Mouse (Mus musculus) embryonic stem cell, embryonic (primary cell): ENCODE measurements around the gene Top3b.

ENCODE experiments used
- CTCF ChIA-PET, 4 experiments: fragments of 300-600 bp in 2 of 4; fragments of 350-600 bp in 2 of 4; sonication (Branson Sonifier 250); formaldehyde crosslinking; loops; one replicate each; lab custom pipeline; 2022; ENCODE audit warnings: inconsistent platforms in 2 of 4; lab: Charles Lee
- POLR2A ChIA-PET, 4 experiments: fragments of 300-600 bp in 2 of 4; fragments of 350-600 bp in 2 of 4; sonication (Branson Sonifier 250); formaldehyde crosslinking; loops; one replicate each; lab custom pipeline; 2022; ENCODE audit warnings: antibody characterized with exemption in 4 of 4, inconsistent platforms in 1 of 4; lab: Charles Lee

The Top3b gene

DNA sequence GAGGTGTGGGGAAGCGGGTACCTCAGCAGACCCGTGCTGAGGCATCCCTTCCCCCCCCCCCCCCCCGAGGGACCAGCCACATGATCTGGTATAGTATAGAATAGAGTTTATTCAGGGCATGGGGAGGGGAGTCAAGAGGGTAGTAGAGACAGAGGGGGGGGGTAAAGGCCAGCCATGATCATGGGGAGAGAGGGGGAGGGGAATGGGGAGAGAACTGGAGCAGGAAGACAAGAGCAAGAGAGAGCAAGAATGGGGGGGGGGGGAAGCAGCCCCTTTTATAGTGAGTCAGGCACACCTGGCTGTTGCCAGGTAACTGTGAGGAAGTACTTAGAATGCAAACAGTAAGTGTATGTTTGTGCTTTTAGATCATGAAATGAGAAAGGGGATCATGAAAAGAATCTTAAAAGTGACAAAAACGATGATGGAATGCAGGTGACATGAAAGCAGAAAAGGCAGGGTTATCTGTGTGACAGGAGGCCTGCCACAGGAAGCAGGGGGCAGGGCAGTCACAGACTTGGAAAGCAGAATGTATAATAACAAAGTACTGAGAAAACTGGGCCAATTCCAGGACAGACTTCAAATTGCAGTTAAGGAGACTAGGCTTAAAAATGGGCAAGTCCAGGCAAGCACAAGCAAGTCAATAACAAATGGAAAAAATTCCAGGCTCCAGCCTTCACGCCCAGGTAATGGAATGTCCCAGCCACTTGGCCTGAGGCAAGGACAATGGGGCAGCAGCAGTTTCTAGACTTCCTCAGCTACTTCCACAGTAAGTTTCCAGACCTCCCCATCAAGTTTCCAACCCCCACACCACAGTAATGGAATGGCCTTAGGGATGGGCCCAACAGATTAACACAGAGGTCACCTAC is 4.6 kb upstream of the Top3b start:
- CTCF ChIA-PET, result interaction anchor here in 2 of 4 experiments (0.8 to 1.8 kb wide), 4 partner anchors 11 to 16 kb away, joined by 3 to 10 read pairs (median 6); no protein-coding TSS in a partner anchor
- POLR2A ChIA-PET, result interaction anchor here (0.6 to 3.0 kb wide), 22 partner anchors 9 to 849 kb away, joined by 3 to 46 read pairs (median 4); partner anchors contain the start of genes Ppm1f (in 2 of the 4), Mapk1 (in 1 of the 4) and Sdf2l1 (in 1 of the 4)

- CTCF ChIA-PET, result interaction anchor here in 2 of 4 experiments (0.7 to 1.0 kb wide), 3 partner anchors 11 to 21 kb away, joined by 3 to 4 read pairs (median 3); no protein-coding TSS in a partner anchor
These were observed 307 bp upstream of the Top3b start for GRCm38 (mm10) chr16:16870241-16870616.

DNA sequence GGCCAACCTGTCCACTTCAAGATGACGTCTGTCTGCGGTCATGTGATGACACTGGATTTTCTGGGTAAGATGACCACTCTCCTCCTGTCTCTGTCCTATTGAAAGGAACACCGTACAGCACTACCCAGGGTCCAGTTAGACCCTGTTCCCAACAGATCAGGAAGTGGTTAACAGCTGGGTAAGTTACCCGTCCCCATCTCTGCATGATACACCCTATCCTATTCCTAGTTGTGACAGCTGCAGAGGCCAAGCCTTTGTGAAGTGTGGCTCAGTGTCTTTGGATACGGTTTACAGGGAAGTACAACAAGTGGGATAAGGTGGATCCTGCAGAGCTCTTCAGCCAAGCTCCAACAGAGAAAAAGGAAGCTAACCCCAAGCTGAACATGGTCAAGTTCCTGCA is 8.5 kb downstream of the Top3b start:
- CTCF ChIA-PET, result interaction anchor here in 3 of 4 experiments (1.0 to 1.5 kb wide), 3 partner anchors 17 to 27 kb away, joined by 3 to 5 read pairs (median 3); partner anchors contain the start of gene Ppm1f (in 1 of the 3)
- POLR2A ChIA-PET, result interaction anchor here in 3 of 4 experiments (0.7 to 1.9 kb wide), 5 partner anchors 8 to 29 kb away, joined by 3 to 7 read pairs (median 4); partner anchors contain the start of genes Top3b (in 1 of the 3) and Vpreb1 (in 1 of the 3)

More at GRCm38 (mm10) chr16:16870241-16870616, 307 bp upstream of the Top3b start:
- POLR2A ChIA-PET, result interaction anchor here in 2 of 4 experiments (0.6 to 3.5 kb wide), 16 partner anchors 9 to 363 kb away, joined by 3 to 34 read pairs (median 4); partner anchors contain the start of genes Hic2 (in 1 of the 2) and Ppm1f (in 1 of the 2)

DNA sequence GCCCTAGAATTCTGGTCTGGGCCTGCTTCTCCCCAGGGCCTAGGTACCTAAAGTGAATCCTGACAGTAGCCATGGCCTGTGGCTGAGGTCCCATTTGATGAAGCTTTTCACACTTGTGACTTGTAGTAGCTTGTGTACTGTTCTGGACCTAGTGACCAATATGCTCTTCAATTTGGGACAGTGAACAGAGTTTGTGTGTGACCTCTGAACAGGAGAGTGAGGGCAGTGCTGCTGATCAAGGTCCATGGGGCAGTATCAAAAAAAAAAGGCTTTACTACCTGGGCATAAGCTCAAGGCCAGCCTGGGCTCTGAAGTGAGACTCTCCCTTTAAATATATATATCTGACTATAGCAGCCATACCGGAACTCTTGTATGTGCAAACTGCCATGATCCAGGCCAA is 17.8 kb downstream of the Top3b start:
- POLR2A ChIA-PET, result interaction anchor here in 3 of 4 experiments (0.7 to 5.5 kb wide), 9 partner anchors 8 to 193 kb away, joined by 3 to 26 read pairs (median 5); partner anchors contain the start of genes Ppm1f (in 1 of the 3) and Vpreb1 (in 1 of the 3)
- CTCF ChIA-PET, result interaction anchor here in 2 of 4 experiments (0.8 to 2.9 kb wide), 3 partner anchors 8 to 34 kb away, joined by 3 to 8 read pairs (median 6); partner anchors contain the start of gene Ppm1f (in 1 of the 2)

- ChIA-PET CTCF (interaction anchor here in 1 of 4 experiments (0.7 to 0.8 kb wide), 2 partner anchors 20 to 43 kb away, joined by 3 read pairs; no protein-coding TSS in a partner anchor), POLR2A (interaction anchor here in 3 of 4 experiments (0.6 to 5.7 kb wide), 9 partner anchors 15 to 295 kb away, joined by 3 to 29 read pairs (median 7); partner anchors contain the start of genes Igll1 (in 1 of the 3), Top3b (in 1 of the 3) and Vpreb1 (in 1 of the 3))
These were observed 21.8 kb downstream of the Top3b start for GRCm38 (mm10) chr16:16892366-16892765.

- CTCF ChIA-PET, result interaction anchor here (0.8 to 2.8 kb wide), 14 partner anchors 9 to 93 kb away, joined by 3 to 13 read pairs (median 6); no protein-coding TSS in a partner anchor
- POLR2A ChIA-PET, result interaction anchor here (0.7 to 5.8 kb wide), 37 partner anchors 9 to 556 kb away, joined by 3 to 73 read pairs (median 4); partner anchors contain the start of genes Igll1 (in 2 of the 4), Crkl (in 1 of the 4), Mapk1 (in 1 of the 4) and Sdf2l1 (in 1 of the 4)
These were observed 25.5 kb downstream of the Top3b start for GRCm38 (mm10) chr16:16896015-16896381.

- CTCF ChIA-PET, result interaction anchor here (0.5 to 2.8 kb wide), 22 partner anchors 9 to 683 kb away, joined by 3 to 13 read pairs (median 5); no protein-coding TSS in a partner anchor
These were observed 26.0 kb downstream of the Top3b start, which contains the start of gene Ppm1f for GRCm38 (mm10) chr16:16896382-16897055. Gene Ppm1f, plus strand, starts transcription at chr16:16896469.

GRCm38 (mm10) chr16:16897056-16897584 is 26.6 kb downstream of the Top3b start:
- CTCF ChIA-PET, result interaction anchor here (0.5 to 2.8 kb wide), 24 partner anchors 9 to 682 kb away, joined by 3 to 13 read pairs (median 5); no protein-coding TSS in a partner anchor
- POLR2A ChIA-PET, result interaction anchor here (0.6 to 5.8 kb wide), 46 partner anchors 8 to 749 kb away, joined by 3 to 73 read pairs (median 4); partner anchors contain the start of genes Sdf2l1 (in 2 of the 4), Ccdc74a (in 1 of the 4), Crkl (in 1 of the 4) and Igll1 (in 1 of the 4)

More at GRCm38 (mm10) chr16:16896382-16897055, 26.0 kb downstream of the Top3b start, which contains the start of gene Ppm1f:
- POLR2A ChIA-PET, result interaction anchor here (0.7 to 5.8 kb wide), 49 partner anchors 8 to 593 kb away, joined by 3 to 73 read pairs (median 4); partner anchors contain the start of genes Igll1 (in 2 of the 4), Sdf2l1 (in 2 of the 4), Crkl (in 1 of the 4) and Mapk1 (in 1 of the 4)

DNA sequence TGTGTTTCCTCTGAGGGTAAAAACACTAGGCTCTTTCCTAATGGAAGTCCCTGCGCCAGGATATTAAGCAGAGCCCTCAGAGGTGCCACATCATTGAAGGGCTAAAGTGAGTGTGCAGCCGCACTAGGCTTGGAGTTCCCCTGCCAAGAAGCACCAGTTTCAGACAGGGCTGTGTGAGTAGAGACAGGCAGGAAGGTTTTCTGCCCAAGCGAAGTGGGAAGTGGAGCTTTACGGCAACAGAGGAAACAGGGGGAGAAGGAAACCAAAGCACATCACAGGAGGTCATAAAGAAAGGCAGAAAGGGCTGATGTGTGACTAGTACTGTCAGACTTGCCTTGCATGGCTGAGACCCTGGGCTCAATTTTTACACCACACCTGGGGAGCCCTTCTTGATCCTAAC is 31.8 kb downstream of the Top3b start:
- ChIA-PET POLR2A (interaction anchor here in 1 of 4 experiments (0.9 kb wide), 1 partner anchor 23 kb away, joined by 3 read pairs; no protein-coding TSS in a partner anchor), CTCF (interaction anchor here in 1 of 4 experiments (2.8 kb wide), 1 partner anchor 9 kb away, joined by 6 read pairs; no protein-coding TSS in a partner anchor)

- POLR2A ChIA-PET, result interaction anchor here in 1 of 4 experiments (1.4 kb wide), 1 partner anchor 9 kb away, joined by 4 read pairs; no protein-coding TSS in a partner anchor
- CTCF ChIA-PET, result interaction anchor here in 1 of 4 experiments (0.6 to 1.2 kb wide), 2 partner anchors 9 to 651 kb away, joined by 4 to 5 read pairs; no protein-coding TSS in a partner anchor
These were observed 32.7 kb downstream of the Top3b start for GRCm38 (mm10) chr16:16903188-16903587.

GRCm38 (mm10) chr16:16907799-16908198 is 37.3 kb downstream of the Top3b start:
- CTCF ChIA-PET, result interaction anchor here in 2 of 4 experiments (2.3 to 2.8 kb wide), 2 partner anchors 11 kb away, joined by 5 to 10 read pairs; partner anchors contain the start of gene Ppm1f (in 1 of the 2)

GRCm38 (mm10) chr16:16911641-16912597 is 41.4 kb downstream of the Top3b start:
- ChIA-PET CTCF (interaction anchor here (0.5 to 2.0 kb wide), 32 partner anchors 8 to 165 kb away, joined by 3 to 14 read pairs (median 4); partner anchors contain the start of gene Ppm1f (in 4 of the 4)), POLR2A (interaction anchor here (0.5 to 7.9 kb wide), 31 partner anchors 8 to 318 kb away, joined by 3 to 73 read pairs (median 4); partner anchors contain the start of genes Ppm1f (in 4 of the 4), Mapk1 (in 2 of the 4), Sdf2l1 (in 1 of the 4) and Vpreb1 (in 1 of the 4))

More at GRCm38 (mm10) chr16:16907799-16908198, 37.3 kb downstream of the Top3b start:
- POLR2A ChIA-PET, result interaction anchor here in 3 of 4 experiments (0.6 to 7.9 kb wide), 9 partner anchors 10 to 52 kb away, joined by 3 to 73 read pairs (median 5); partner anchors contain the start of genes Ppm1f (in 1 of the 3), Top3b (in 1 of the 3) and Vpreb1 (in 1 of the 3)

DNA sequence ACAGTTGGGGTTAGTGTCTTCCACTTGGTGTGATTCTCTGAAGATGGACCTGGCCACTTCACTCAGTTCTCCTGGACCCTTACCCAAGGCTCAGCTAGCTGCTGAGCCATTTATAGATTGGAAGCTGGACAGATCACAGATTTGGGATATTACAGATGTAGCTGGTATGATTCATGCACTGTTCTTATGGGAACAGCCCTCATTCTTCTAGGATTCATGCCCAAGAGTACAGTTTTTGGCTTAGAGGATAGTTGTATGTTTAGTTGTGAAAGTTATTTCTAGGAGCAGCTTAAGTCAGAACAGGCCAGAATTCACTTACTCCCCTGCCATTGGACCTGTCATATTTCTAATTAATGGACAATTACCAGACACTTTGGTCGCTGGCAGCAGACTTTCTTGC is 42.9 kb downstream of the Top3b start:
- ChIA-PET CTCF (interaction anchor here in 2 of 4 experiments (0.6 to 2.1 kb wide), 4 partner anchors 9 to 1506 kb away, joined by 3 to 7 read pairs (median 4); partner anchors contain the start of gene Ppm1f (in 1 of the 2)), POLR2A (interaction anchor here in 2 of 4 experiments (1.1 to 2.3 kb wide), 4 partner anchors 13 to 75 kb away, joined by 3 to 13 read pairs (median 4); partner anchors contain the start of genes Mapk1 (in 1 of the 2) and Ppm1f (in 1 of the 2))

DNA sequence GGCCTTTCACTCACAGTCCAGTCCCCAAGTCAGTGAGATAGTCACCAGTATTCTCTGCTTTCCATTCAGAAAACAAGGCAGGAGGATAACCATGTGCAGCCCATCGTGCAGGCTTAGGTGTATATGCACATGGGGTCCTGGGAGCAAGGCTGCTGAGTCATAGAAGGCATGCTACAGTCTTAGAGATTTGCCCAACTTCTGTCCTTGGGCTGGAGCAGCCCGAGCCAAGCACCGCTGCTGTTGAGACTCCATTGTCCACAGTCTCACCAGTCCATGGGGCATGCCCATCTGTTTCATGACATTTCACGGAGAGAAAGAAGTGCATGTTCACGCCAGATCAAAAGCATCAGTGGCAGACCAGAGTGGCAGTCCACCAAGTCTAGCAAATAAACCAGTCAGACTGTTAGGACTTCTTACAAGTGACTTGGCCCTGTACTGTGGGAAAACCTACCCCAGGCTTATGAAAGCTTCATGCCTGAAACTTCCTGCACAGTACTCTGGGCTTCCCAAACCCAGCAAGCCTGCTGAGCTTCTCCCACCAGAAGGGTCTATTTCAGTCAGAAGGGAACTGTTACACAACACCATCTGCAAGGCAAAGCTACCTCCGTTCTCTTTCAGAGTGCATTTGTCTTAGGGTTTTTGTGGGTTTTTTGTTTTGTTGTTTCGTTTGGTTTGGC is 48.0 kb downstream of the Top3b start:
- CTCF ChIA-PET, result interaction anchor here in 1 of 4 experiments (0.6 kb wide), 1 partner anchor 477 kb away, joined by 3 read pairs; no protein-coding TSS in a partner anchor
- POLR2A ChIA-PET, result interaction anchor here in 2 of 4 experiments (0.8 to 1.8 kb wide), 3 partner anchors 22 to 64 kb away, joined by 3 to 7 read pairs (median 4); partner anchors contain the start of gene Ppm1f (in 1 of the 2)
